Mouse (Mus musculus): ENCODE measurements around the gene Shroom4.

Shroom4 gene

GRCm38 (mm10) chrX:6495456-6495855 is 95.8 kb downstream of the Shroom4 start:
- peak; percentile 2 for DNase-seq (ENCODE audit: low spot score)

DNA sequence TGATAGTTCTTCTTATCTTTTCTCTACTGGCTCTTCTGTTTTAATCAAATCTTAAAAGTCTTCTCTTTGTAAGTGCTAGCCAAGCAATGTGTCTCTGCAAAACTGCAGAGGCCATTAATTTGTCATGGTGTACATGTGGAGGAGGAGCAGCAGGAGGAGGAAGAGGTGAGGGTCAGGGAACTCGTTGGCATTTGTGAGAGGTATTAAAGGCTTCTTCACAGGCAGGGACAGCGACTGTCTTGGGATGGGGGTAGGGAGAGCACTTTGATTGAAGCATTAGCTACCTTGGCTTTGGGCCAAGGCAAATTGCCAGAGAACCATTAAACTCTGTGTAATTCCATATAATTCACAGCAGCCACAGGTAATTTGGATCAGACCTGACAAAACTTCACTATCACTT is 96.7 kb downstream of the Shroom4 start:
- DNase-seq (ENCODE audit: low spot score): no peak

DNA sequence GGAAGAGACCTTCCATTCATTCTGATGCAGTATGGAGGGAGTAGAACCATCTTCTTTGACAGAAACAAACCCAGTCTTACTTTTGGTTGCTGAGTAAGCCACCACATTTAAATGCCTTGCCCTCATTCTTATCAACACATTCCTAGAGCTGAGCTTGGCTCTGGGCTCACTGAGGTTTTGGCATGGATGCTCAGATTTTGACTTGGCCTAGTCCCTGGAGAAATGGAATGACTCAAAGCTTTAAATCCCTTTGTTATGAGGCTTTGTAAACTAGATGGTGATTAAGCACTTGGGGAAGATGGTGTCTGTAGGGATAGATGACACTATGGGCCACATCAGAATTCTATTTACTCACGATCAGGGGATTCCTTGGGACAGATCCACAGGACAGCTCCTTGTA is 102.2 kb downstream of the Shroom4 start:
- no peak for DNase-seq (ENCODE audit: low spot score)

- no peak for DNase-seq (ENCODE audit: low spot score)
Observed at GRCm38 (mm10) chrX:6517217-6517616, 117.6 kb downstream of the Shroom4 start.

DNA sequence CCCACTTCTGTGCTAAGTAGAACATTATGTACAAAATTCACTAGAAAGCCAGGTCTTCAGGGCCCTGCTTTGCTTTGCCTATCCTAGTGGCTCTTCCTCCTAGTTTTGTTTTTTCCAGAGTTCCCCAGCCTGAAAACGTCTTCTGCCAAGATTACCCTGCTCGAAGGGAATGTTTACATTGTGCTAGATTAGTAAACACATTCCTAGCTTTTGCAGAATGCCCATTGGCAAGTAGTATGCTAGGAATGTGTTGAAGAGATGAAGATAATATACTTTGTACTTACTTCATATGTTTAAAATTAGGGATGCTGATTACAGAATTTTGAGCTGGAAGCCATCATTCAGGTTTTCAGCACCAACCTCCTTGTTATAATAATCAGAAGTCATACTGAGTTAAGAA is 118.8 kb downstream of the Shroom4 start:
- no peak for DNase-seq (ENCODE audit: low spot score)

GRCm38 (mm10) chrX:6522935-6523334 is 123.3 kb downstream of the Shroom4 start:
- DNase-seq (ENCODE audit: low spot score): peak; percentile 34

DNA sequence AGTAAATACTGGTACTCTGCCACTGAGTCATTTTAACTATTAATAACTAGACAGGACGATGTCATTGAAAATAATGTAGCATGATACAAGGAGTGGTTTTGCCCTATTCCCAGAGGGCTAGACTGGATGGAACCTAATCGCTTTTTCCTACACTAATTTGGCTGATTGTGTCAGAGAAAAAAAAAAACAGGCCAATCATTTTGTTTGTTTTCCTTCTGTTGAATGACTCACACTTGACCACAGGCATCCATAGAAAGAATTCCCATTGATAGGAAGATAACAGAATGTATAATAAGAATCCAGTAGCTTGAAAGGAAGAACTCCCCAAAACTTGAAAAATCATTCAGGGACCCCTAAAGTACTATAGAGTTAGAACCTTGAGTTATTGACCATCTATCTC is 137.0 kb downstream of the Shroom4 start:
- DNase-seq (ENCODE audit: low spot score): no peak

DNA sequence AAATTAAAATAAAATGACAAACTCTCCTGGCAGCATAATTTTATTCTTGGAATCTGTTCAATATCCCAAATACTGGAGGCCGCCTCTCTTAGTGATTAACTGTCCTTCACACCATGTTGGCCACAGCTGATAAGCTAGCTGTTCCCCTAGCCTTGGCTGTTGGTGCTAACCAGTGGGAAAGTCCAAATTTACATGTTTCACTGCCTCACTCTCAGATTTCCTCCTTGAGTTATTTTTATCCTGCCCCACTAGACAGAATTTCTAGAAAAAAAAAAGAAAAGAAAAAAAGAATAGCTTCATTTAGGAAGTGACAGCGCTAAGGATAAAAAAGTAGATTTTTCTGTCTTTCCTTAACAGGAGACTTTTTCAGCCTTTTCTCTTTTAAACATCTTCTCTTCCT is 138.0 kb downstream of the Shroom4 start:
- no peak for DNase-seq (ENCODE audit: low spot score)

- DNase-seq (ENCODE audit: low spot score): no peak
Observed at GRCm38 (mm10) chrX:6565066-6565465, 165.4 kb downstream of the Shroom4 start.

GRCm38 (mm10) chrX:6574511-6574910 is 174.9 kb downstream of the Shroom4 start:
- DNase-seq (ENCODE audit: low spot score): no peak

DNA sequence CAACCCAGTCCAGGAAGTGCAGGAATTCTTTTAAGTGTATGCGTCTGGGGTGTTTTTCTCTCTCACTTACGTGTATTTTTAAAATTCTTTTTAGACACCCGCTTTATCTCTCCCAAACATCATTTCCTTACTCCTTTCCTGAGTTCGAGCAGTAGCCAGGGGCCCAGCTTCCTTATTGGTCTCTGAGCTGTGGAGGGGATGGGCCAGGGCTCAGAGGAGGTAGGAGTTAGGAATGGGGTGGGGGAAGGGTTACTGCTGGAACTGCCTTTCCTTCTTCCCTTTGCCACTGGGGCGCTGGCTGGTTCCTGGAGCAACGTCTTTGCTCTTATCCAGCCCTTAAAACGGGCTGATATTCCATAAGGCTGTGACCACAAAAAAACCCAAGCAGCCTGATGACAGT is 177.3 kb downstream of the Shroom4 start:
- DNase-seq (ENCODE audit: low spot score): no peak

DNA sequence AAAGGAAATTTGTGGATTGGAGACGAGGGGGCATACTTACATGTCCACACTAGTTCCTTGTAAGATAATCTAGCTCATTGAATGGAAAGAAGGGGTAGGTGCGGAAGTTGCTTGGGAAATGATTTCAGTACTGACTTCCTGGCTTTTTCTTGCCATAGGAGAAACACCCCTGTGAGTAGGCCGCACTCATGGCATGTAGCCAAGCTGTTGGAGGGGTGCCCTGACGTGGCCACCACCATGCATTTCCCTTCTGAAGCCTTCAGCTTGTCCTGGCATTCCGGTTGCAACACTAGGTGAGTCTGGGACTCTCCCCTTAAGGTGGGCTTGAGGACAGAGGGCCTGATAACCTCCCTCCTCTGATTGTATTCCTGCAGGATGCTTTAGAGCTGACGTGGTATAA is 181.0 kb downstream of the Shroom4 start:
- DNase-seq (ENCODE audit: low spot score): no peak

DNA sequence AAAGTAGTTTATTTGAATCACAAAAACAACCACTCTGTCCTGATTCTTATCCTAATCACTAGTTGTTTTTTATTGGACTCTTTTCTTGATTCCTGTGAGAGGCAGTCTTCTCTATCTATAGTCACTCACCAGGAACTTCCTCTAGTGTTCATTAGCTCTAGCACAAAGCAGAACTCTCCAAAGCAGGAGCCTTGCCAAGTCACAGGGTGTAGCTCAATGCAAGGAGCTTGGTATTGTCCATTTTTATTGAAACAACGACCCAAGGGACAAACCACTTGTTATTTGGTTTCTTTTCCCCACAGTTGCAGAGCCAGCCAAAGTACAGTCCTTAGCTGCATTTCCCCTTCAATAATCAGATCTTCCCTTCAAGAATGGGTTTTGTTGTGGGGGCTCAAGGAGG is 181.5 kb downstream of the Shroom4 start:
- DNase-seq (ENCODE audit: low spot score): no peak

- no peak for DNase-seq (ENCODE audit: low spot score)
Observed at GRCm38 (mm10) chrX:6582646-6583045, 183.0 kb downstream of the Shroom4 start.

- no peak for DNase-seq (ENCODE audit: low spot score)
Observed at GRCm38 (mm10) chrX:6594183-6594582, 194.5 kb downstream of the Shroom4 start.

- peak; percentile 40 for DNase-seq (ENCODE audit: low spot score)
Observed at GRCm38 (mm10) chrX:6654024-6654423, 254.4 kb downstream of the Shroom4 start.

GRCm38 (mm10) chrX:6658820-6659324 is 259.2 kb downstream of the Shroom4 start:
- no peak for DNase-seq (ENCODE audit: low spot score)
